Mouse (Mus musculus): ENCODE results near the gene Gprc6a.

GRCm38 (mm10) chr10:51677548-51678250, 46.4 kb upstream of the Gprc6a start, which contains the start of gene Rfx6:
- TF ChIP-seq POLR2A (IDR thresholded peaks at IDR 0.05; ENCODE audit: low read depth, low read length) (no peak), CTCF (IDR thresholded peaks at IDR 0.05; ENCODE audit: extremely low read depth, insufficient read length, insufficient replicate concordance, low read depth, low read length) (no peak)

Data from small intestine, adult 2 months (tissue).